Mouse (Mus musculus) CH12F3 (cell line): ENCODE results near the gene Ola1.

Experiments
- in situ Hi-C: fragments of 300-500 bp; cut with MboI; formaldehyde crosslinking; loops from 2 replicates; pipeline ENCODE4 v1.14.3; 2020; ENCODE audit warnings: low sequenced_read_pairs

The Ola1 gene

GRCm38 (mm10) chr2:73218913-73219312 lies at the start of gene Ola1:
Gene Ola1, minus strand, starts transcription at chr2:73218924.
- in situ Hi-C loops = no loop called here

- in situ Hi-C loops = no loop called here
Measured at GRCm38 (mm10) chr2:73268281-73268680, 49.6 kb upstream of the Ola1 start.

GRCm38 (mm10) chr2:73267818-73268217 lies 49.1 kb upstream of the Ola1 start:
- in situ Hi-C loops = no loop called here

GRCm38 (mm10) chr2:73267231-73267630 lies 48.5 kb upstream of the Ola1 start:
- in situ Hi-C loops = no loop called here

DNA sequence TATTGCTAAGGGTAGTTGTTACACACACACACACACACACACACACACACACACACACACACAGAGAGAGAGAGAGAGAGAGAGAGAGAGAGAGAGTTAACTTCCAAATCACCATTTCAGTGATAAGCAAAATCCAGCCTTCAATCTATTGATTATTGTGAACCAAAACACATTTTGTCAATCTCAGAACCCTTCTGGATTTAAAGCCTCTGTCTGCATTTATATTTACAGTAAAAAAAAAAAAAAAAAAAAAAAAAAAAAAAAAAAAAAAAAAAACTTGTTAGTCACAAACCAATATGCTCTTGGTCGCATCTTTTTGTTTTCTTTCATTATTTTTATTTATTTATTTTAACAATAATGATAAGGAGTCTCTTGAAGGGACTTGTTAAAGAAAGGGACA lies 47.9 kb upstream of the Ola1 start:
- in situ Hi-C loops = no loop called here

GRCm38 (mm10) chr2:73266011-73266410 lies 47.3 kb upstream of the Ola1 start:
- in situ Hi-C loops = no loop called here

DNA sequence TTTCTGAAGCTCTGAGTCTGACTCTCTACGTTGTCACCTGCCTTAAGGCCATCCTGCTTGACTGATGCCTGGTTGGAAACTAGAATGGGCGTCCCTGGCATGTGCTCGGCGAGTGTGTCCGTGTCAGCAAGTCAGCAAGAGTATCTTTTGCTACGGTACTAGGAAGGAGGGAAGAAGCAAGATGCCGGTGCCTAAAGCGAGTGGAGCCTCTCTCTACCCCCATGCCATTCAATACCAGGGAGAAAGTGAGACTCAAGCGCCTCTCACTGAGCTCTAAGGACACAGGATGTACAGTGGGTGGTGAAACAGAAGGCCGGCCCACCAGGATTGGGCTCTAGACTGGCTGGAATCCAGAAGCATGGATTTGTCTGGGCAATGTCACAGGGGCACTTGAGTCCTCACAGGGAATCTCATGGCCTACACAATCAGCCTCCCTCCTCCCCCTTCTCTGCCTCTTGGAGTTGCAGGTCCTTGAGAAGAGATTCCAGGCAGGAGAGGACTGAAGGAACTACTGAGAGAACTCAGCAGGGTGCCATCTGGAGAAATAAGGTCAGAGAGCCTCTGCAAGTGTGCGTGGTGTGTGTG lies 46.0 kb upstream of the Ola1 start:
- in situ Hi-C loops = no loop called here

DNA sequence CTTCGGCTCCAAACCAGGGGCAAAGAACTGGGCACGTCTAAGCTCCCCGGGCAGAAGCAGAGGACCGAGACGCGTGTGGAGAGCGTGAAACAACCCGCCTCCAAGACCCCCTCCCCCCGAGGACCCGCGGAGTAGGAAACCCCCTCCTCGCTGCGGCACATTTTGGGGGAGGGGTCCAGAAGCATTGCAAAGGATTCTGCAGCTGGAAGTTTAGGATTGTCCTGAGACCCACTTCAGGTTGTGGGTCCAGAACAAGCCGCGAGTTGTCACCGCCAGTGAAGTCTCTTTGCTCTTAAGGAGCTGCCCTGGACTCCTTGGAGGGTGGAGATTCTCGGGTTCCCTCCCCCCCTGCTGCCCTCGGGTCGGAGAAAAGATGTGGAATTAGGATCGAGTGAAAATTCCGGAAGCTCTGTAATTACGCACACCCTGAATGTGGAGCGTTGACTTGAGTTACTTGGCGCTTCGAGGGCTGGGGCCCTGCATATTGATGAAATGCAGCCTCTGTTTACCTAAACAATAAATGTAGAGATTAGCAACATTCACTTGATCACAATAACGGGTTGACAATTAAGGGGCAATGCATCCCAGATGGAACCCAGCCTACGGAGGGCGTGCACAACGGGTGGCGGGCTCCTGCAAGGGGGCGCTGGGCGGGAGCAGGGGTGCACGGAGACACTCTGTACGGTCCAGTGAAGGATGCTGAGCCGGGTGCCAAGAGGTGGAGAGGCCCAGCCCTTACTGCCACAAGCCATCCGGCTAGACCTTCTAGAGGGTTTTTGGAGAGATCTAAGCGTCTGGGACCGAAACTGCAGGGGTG lies 45.3 kb upstream of the Ola1 start:
- in situ Hi-C loops = no loop called here

DNA sequence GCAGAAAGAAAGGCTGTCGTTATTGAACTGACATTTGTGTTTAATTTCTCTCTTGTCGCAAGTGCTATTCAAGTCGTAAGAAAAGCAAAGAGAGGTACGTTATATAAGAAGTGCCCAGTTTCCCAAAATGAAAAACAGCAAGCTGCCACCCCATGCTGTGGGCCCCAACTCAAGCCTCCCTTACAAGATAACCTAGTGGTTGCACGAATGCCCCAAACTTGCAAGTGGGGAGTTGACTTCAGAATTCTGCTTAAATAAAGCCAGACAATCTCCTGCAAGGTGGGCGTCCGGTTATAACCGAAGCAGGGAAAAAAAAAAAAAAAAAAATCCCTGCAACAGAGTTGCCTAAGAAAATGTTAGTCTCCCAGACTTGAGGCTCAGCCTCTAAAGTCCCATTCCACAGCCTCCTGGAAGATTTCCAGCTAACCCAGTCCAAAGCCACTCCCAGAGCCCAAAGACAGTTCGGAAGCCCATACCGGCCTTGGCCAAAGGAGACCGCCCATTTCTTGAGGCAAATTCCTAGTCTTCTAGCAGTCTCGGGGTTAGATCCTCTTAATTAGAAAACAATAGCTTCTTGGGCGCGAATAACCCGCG lies 44.5 kb upstream of the Ola1 start:
- in situ Hi-C loops = no loop called here

DNA sequence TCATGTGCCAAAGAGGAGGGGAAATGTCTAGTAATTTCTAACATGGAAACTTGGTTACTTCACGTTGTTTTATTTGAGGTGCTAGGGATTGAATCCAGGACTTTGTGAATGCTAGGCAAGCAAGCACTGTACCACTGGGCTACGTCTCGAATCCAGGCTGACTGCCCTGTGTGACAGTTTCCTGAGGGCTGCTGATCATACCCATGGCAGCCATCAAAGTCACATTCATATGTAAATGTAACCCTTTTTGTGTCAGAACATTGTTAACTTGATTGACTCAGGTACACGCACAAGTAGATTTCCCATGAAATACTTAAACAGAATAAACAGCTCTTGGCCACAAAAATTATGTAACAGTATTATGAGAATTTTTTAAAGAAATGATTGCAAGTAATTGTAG lies 30.0 kb upstream of the Ola1 start:
- in situ Hi-C loops = no loop called here

DNA sequence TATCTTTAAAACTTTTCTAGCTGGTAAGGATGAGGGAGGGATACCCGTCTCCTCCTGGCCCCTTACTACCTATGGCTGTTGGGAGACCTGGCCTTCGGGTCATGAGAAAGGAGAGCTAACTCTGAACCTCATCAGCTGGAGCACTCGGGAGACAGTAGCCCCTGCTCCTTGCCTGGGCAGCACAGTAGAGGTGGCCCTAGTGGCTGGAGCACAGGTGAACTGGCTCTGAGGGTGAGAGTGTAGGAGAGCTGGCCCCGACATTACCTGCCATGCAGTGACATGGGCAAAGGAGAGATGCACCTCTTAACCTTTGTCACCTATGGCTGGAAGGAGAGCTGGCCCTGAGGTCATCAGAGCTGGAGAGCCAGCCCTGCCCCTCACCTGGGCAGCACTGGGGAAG lies 22.6 kb upstream of the Ola1 start:
- in situ Hi-C loops = no loop called here

DNA sequence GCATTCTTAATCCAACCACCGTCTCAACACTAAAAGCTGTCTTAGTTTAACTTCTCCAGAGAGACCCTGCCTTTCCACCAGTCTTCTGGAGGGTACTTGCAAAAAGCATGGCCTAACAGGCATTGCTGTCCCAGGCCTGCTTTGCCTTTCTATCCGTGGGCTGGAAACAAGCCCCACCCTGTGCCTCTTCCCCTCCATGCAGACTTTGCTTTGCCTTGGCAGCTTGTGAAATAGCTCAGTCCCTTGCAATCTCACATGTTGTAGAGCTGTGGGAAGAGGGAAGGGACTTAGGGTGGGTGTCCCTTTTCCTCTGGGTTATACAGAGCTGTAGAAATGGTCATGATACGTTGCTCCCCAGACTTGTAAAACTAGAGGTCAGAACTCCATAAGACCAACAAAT lies 12.4 kb upstream of the Ola1 start:
- in situ Hi-C loops = no loop called here

DNA sequence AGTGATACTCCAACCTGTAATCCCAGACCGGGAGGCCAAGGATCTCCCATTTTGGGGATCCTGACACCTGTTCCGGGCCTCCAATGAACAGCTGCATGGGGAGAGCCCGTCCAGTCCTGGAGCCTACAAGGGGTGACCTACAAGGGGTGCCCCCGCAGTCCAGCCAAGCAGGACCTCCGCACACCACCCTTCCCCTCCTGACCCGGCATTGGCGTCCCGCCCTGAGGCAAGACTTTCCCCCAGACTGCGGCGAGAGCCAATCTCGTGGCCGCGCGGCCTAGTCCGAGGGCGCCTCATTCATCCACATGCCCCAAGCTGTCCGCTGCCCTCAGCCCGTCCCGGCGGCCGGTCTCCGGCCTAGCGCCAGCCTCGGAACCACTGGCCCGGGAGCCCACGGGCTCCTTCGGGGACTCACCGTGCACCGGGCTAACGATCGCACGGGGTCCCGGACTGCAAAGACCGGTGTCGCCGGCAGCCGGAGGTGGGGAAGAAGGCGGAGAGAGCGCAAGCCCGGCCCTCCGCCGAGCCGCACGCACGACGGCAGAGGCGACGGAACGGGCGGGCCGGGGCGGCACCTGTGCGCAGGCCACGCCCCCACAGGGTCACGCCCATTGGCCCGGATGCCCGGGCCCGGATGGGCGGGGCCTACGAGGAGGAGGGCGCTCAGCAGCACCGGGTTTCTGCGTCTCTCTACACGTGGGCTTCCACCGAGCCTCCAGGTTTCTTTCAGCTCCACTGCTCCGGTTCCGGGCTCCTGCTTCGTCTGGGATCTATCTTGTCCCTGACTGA lies 4.7 kb downstream of the Ola1 start:
- in situ Hi-C loops = no loop called here

- in situ Hi-C loops = no loop called here
Measured at GRCm38 (mm10) chr2:73213539-73213870, 5.2 kb downstream of the Ola1 start.

DNA sequence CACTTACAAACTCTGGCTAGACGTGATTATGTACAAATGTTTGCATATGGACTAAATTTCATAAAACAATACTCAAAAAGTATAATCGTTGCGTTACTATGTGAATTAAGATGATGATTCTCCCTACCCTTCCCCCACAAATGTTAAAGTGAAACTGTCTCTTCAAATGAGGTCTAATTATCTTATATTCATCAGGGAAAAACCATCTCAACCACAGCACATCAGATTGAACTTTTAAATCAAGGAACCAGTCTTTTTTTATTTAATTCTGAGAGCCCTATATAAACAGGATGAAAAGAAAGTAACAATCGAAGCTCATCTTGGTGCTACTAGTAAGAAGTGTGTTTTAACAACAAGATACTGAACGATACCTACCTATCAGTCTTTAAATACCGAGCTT lies 14.4 kb downstream of the Ola1 start:
- in situ Hi-C loops = no loop called here

DNA sequence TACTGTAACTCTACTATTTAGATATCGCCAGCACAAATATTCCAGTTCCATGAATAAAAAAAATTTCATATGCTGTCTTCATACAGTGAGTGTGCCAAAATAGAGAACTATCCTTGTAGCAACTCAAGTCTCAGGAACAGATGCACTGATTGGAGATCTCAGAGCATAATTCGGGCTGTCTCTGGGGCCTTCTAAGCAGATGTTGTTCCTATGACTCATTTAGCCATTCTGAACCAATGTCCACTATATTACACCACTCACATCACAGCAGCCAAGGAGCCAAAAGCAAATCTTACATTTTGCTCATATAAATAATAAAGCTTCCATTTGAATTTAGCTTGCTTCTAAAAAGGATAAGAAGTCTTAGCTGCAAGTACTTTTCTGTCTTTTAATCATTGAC lies 30.2 kb downstream of the Ola1 start:
- in situ Hi-C loops = no loop called here

GRCm38 (mm10) chr2:73185185-73185584 lies 33.5 kb downstream of the Ola1 start:
- in situ Hi-C loops = no loop called here

DNA sequence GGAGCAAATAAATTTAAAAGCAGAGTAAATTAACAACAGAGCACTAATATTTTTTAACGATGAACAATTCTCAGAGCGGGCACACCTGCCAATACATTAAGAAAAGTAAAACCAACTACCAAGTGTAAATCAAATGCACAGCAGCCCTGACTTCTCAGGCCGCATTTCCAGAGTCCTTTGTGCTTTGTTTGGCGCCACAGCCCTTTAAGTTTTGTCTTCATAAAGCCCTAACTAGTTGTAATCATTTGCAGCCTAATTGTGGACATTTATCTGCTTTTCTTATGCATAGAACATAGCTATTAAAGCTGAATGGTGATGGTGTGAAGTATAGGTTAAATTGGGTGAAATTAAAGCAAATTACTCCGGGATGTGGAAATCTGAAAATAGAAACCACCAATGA lies 49.2 kb downstream of the Ola1 start:
- in situ Hi-C loops = loop anchor here (10.0 kb wide), 1 partner anchor 105 kb away; the partner anchor contains the start of gene Sp9

DNA sequence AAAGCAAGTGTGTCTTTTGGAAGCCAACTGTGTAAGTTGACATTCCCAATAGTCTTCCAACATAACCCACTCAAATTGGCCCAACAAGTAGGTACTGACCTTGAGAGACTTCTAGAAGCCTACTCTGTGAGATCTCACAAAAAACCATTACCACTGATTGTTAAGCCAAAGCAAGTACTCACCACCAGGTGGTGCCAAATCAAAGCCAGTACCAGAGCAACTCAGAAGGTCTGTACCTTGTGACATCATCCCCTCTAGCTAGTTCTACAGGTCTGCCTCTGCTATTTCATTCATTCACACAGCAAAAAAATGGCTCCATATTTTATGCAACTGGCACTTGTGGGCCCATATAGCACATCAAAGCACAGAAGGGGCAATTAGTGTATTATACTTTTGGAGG lies 51.6 kb downstream of the Ola1 start:
- in situ Hi-C loops = loop anchor here (10.0 kb wide), 1 partner anchor 108 kb away; the partner anchor contains the start of gene Sp9

- in situ Hi-C loops = loop anchor here (10.0 kb wide), 1 partner anchor 110 kb away; the partner anchor contains the start of gene Sp9
Measured at GRCm38 (mm10) chr2:73164666-73165065, 54.1 kb downstream of the Ola1 start.

DNA sequence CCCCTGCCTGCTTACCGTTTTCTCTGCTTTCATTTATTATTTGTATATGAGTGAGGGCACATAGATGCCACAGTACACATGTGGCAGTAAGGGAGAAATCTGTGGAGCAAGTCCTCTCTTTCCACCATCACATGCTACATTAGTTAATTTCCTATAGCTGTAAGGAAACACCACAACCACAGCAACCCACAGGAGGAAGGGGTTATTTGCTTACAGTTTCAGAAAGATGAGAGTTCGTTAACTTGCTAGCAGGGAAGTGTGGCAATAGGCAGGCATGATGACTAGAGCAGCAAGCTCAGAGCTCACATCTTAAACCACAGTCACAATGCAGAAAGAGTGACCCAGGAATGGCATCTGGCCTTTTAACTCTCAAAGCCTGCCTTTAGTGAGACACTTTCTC lies 58.0 kb downstream of the Ola1 start:
- in situ Hi-C loops = loop anchor here (10.0 kb wide), 1 partner anchor 114 kb away; the partner anchor contains the start of gene Sp9
